Mouse (Mus musculus): ENCODE data around the gene Atg101. TPM values are rescaled to one million over a fixed set of nuclear protein-coding genes. Genes with fewer than 3 reads are reported as not detected.

Gene Atg101
- polyA plus RNA-seq, 1 experiment from 2014 or later, result 87.0 TPM

GRCm38 (mm10) chr15:101308440-101309348 lies 24.6 kb downstream of the Atg101 start:
- Histone ChIP-seq H3K27ac (ENCODE audit: low read length) (0 out of 2 replicates have a peak overlapping the region, but pooled peaks have one; percentile 13), H3K4me1 (ENCODE audit: insufficient read depth, low read length) (peaks cover 10% of the 10 kb centered on the region), H3K36me3 (ENCODE audit: insufficient read depth, low read length) (no peaks in the 10 kb centered on the region), H3K4me3 (ENCODE audit: low read length) (no peak overlapping the region), H3K9ac (replicated peaks; ENCODE audit: low read length) (no peak overlapping the region), H3K9me3 (ENCODE audit: low read length) (no peaks in the 10 kb centered on the region), H3K27me3 (ENCODE audit: insufficient read depth, low read length) (no peaks in the 10 kb centered on the region), H3K4me2 (replicated peaks; ENCODE audit: low read depth, low read length) (no peak overlapping the region)
- ATAC-seq (ENCODE audit: low FRiP score, low TSS enrichment), result no peak
- 54% methylated on average over 13 of the region's 13 CpGs for WGBS

- Histone ChIP-seq H3K9ac (replicated peaks; ENCODE audit: low read length) (no peak overlapping the region), H3K36me3 (ENCODE audit: insufficient read depth, low read length) (no peaks in the 10 kb centered on the region), H3K27ac (ENCODE audit: low read length) (no peak overlapping the region), H3K4me3 (ENCODE audit: low read length) (no peak overlapping the region), H3K4me1 (ENCODE audit: insufficient read depth, low read length) (peaks cover 10% of the 10 kb centered on the region), H3K9me3 (ENCODE audit: low read length) (no peaks in the 10 kb centered on the region), H3K4me2 (replicated peaks; ENCODE audit: low read depth, low read length) (no peak overlapping the region), H3K27me3 (ENCODE audit: insufficient read depth, low read length) (no peaks in the 10 kb centered on the region)
- 0 out of 2 replicates have a peak, but pooled peaks have one; percentile 19 for ATAC-seq (ENCODE audit: low FRiP score, low TSS enrichment)
- 37% methylated on average over 5 of the region's 5 CpGs for WGBS
Observed at GRCm38 (mm10) chr15:101309493-101309892, 25.4 kb downstream of the Atg101 start.

- Histone ChIP-seq H3K4me1 (ENCODE audit: insufficient read depth, low read length) (peaks cover 14% of the 10 kb centered on the region), H3K27ac (ENCODE audit: low read length) (no peak overlapping the region), H3K9ac (replicated peaks; ENCODE audit: low read length) (no peak overlapping the region), H3K4me2 (replicated peaks; ENCODE audit: low read depth, low read length) (no peak overlapping the region), H3K27me3 (ENCODE audit: insufficient read depth, low read length) (no peaks in the 10 kb centered on the region), H3K36me3 (ENCODE audit: insufficient read depth, low read length) (no peaks in the 10 kb centered on the region), H3K9me3 (ENCODE audit: low read length) (no peaks in the 10 kb centered on the region), H3K4me3 (ENCODE audit: low read length) (no peak overlapping the region)
- WGBS, result 43% methylated on average over 14 of the region's 15 CpGs
- ATAC-seq (ENCODE audit: low FRiP score, low TSS enrichment), result no peak
Observed at GRCm38 (mm10) chr15:101311087-101311770, 27.2 kb downstream of the Atg101 start.

- no peak overlapping the region for H3K4me3 ChIP-seq (ENCODE audit: low read length)
- H3K4me1 ChIP-seq (ENCODE audit: insufficient read depth, low read length), result peaks cover 19% of the 10 kb centered on the region
- H3K9me3 ChIP-seq (ENCODE audit: low read length), result no peaks in the 10 kb centered on the region
- no peak for ATAC-seq (ENCODE audit: low FRiP score, low TSS enrichment)
- no peaks in the 10 kb centered on the region for H3K27me3 ChIP-seq (ENCODE audit: insufficient read depth, low read length)
- no peaks in the 10 kb centered on the region for H3K36me3 ChIP-seq (ENCODE audit: insufficient read depth, low read length)
- WGBS, result 74% methylated on average over 6 of the region's 6 CpGs
- no peak overlapping the region for H3K9ac ChIP-seq (replicated peaks; ENCODE audit: low read length)
- no peak overlapping the region for H3K4me2 ChIP-seq (replicated peaks; ENCODE audit: low read depth, low read length)
- H3K27ac ChIP-seq (ENCODE audit: low read length), result no peak overlapping the region
Observed at GRCm38 (mm10) chr15:101312006-101312405, 27.9 kb downstream of the Atg101 start.

- Histone ChIP-seq H3K27ac (ENCODE audit: low read length) (no peak overlapping the region), H3K4me2 (replicated peaks; ENCODE audit: low read depth, low read length) (no peak overlapping the region), H3K9me3 (ENCODE audit: low read length) (no peaks in the 10 kb centered on the region), H3K4me1 (ENCODE audit: insufficient read depth, low read length) (peaks cover 26% of the 10 kb centered on the region), H3K4me3 (ENCODE audit: low read length) (no peak overlapping the region), H3K36me3 (ENCODE audit: insufficient read depth, low read length) (no peaks in the 10 kb centered on the region), H3K27me3 (ENCODE audit: insufficient read depth, low read length) (no peaks in the 10 kb centered on the region), H3K9ac (replicated peaks; ENCODE audit: low read length) (no peak overlapping the region)
- ATAC-seq (ENCODE audit: low FRiP score, low TSS enrichment), result no peak
- WGBS, result 86% methylated on average over 4 of the region's 4 CpGs
Observed at GRCm38 (mm10) chr15:101315378-101315777, 31.3 kb downstream of the Atg101 start.

- Histone ChIP-seq H3K27ac (ENCODE audit: low read length) (0 out of 2 replicates have a peak overlapping the region, but pooled peaks have one; percentile 24), H3K27me3 (ENCODE audit: insufficient read depth, low read length) (no peaks in the 10 kb centered on the region), H3K4me1 (ENCODE audit: insufficient read depth, low read length) (peaks cover 31% of the 10 kb centered on the region), H3K9me3 (ENCODE audit: low read length) (no peaks in the 10 kb centered on the region), H3K4me2 (replicated peaks; ENCODE audit: low read depth, low read length) (peak overlapping the region; percentile 56), H3K4me3 (ENCODE audit: low read length) (peak overlapping the region; percentile 40), H3K9ac (replicated peaks; ENCODE audit: low read length) (no peak overlapping the region; the same call in 1 of the 2 replicates), H3K36me3 (ENCODE audit: insufficient read depth, low read length) (no peaks in the 10 kb centered on the region)
- ATAC-seq (ENCODE audit: low FRiP score, low TSS enrichment), result peak; percentile 82
- 5% methylated on average over 11 of the region's 11 CpGs for WGBS
Observed at GRCm38 (mm10) chr15:101315832-101316231, 31.8 kb downstream of the Atg101 start.

- Histone ChIP-seq H3K4me3 (ENCODE audit: low read length) (peak overlapping the region; percentile 40), H3K27ac (ENCODE audit: low read length) (0 out of 2 replicates have a peak overlapping the region, but pooled peaks have one; percentile 24), H3K9me3 (ENCODE audit: low read length) (no peaks in the 10 kb centered on the region), H3K27me3 (ENCODE audit: insufficient read depth, low read length) (no peaks in the 10 kb centered on the region), H3K36me3 (ENCODE audit: insufficient read depth, low read length) (no peaks in the 10 kb centered on the region), H3K4me1 (ENCODE audit: insufficient read depth, low read length) (peaks cover 36% of the 10 kb centered on the region), H3K4me2 (replicated peaks; ENCODE audit: low read depth, low read length) (peak overlapping the region; percentile 56), H3K9ac (replicated peaks; ENCODE audit: low read length) (peak overlapping the region; percentile 10; the same call in 1 of the 2 replicates)
- 55% methylated on average over 13 of the region's 13 CpGs for WGBS
- ATAC-seq (ENCODE audit: low FRiP score, low TSS enrichment), result peak; percentile 31; the same call in 1 of the 2 replicates
Observed at GRCm38 (mm10) chr15:101316279-101316912, 32.3 kb downstream of the Atg101 start.

GRCm38 (mm10) chr15:101316913-101317813 lies 33.1 kb downstream of the Atg101 start:
- H3K36me3 ChIP-seq (ENCODE audit: insufficient read depth, low read length), result no peaks in the 10 kb centered on the region
- WGBS, result 63% methylated on average over 18 of the region's 18 CpGs
- H3K4me1 ChIP-seq (ENCODE audit: insufficient read depth, low read length), result peaks cover 38% of the 10 kb centered on the region
- peak overlapping the region; percentile 10; the same call in 1 of the 2 replicates for H3K9ac ChIP-seq (replicated peaks; ENCODE audit: low read length)
- no peak overlapping the region for H3K4me3 ChIP-seq (ENCODE audit: low read length)
- H3K27me3 ChIP-seq (ENCODE audit: insufficient read depth, low read length), result no peaks in the 10 kb centered on the region
- H3K4me2 ChIP-seq (replicated peaks; ENCODE audit: low read depth, low read length), result no peak overlapping the region; the same call in 1 of the 2 replicates
- no peak for ATAC-seq (ENCODE audit: low FRiP score, low TSS enrichment)
- no peak overlapping the region for H3K27ac ChIP-seq (ENCODE audit: low read length)
- no peaks in the 10 kb centered on the region for H3K9me3 ChIP-seq (ENCODE audit: low read length)
